Mouse (Mus musculus) naive thymus-derived CD4-positive, alpha-beta T cell, adult 2 months (primary cell): ENCODE data around the gene Rere.

ENCODE experiments used
- DNase-seq: peaks from one replicate; pipeline ENCODE4 v3.0.0-alpha.2; 2011; ENCODE audit warnings: low read depth

Gene Rere

DNA sequence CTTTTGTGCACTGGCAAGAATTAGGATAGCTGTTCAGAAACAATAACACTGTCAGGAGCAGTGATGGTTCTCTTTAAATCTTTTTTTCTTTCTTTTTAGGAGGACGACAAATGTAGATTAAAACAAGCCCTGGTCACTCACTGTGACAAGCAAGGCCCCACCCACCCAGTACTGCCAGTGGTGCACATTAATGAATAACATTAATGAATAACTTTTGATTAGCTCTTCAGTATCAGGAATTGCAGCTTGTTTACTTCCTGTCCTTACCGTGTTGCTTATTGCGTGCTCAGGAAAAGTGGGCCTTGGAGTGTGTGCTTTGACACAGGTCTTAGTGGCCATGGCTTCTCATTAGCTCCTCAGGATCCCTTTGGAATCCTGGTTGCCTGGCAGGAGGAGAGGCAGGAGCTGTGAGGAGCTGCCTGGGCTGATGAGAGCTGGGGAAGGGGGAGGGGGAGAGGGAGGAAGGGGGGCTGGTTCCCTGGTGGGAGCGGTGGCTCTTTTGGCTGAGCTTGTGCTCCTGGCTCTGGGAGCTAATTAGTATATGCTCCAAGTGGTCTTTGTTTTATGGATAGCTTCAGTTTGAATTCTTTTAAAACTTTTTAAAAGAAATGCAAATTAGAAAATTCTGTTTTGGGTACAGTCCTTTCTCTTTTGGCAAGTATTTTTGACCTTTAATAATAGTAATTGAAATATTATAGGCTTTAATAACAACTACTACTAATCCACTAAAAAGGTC is 65.4 kb downstream of the Rere start:
- no peak for DNase-seq

- DNase-seq, result peak; percentile 60
Measured at GRCm38 (mm10) chr4:150347387-150347672, 65.9 kb downstream of the Rere start.

DNA sequence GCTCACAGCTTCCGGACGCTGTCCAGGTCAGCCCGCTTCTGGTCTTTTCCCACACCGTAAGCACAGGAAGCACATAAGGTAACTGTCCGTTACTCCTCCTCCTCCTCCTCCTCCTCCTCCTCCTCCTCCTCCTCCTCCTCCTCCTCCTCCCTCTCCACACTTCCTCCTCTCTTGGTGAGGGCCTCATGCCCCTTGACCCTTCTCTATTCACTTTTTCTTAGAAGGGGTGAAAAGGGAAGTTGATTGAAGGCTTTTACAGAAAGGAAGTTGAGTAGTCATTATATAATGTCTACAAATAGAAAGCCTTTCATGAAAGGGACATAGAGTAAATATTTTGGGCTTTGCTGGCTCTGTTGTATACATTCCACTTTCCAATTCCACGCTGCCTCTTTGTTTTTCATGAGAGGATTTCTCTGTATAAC is 68.2 kb downstream of the Rere start:
- DNase-seq, result no peak

DNA sequence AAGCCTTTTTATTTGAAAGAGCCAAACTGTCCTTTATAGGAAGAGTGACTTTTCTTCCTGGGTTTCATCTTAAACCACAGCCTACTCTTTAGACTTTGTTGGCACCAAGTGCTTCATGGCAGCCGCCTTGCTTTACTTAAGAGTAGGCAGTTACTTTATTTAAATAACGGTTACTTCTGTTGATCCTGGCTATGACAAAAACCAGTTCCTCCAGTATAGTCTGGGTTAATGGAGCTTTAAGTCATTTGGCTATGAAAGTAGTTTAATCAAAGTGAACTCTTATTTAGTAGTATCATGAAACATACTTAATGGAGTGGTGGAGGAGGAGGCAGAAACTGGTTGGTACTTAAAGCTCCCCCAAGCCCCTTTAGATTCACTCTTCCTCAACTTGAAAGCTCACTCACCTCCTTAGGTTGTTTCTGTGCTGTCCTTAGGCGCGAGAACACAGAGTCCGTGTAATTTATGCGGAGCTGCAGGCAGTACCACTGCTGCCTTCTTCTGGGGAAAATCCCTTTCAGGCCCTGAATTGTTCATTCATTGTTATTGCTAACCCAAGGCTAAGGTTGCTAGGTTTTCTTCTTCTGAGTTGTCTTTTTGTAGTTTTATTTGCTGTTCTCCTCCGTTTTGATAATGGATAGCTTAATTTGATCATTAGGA is 70.1 kb downstream of the Rere start:
- no peak for DNase-seq

DNA sequence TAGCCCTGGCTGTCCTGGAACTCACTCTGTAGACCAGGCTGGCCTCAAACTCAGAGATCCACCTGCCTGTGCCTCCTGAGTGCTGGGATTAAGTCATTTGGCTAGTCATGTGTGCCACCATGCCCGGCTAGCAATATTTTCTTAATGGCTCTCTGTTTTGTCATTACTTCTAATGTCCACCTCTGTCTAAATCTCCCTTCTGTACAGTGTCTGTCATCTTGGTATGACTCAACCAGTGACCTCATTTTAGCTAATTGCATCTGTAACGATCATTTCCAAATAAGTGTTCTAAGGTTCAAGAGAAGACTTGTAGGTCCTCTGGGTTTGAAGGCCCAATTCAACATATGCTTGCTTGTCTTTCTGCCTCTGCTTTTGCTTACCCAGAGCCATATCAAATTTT is 71.3 kb downstream of the Rere start:
- DNase-seq, result no peak

GRCm38 (mm10) chr4:150353376-150353900 is 72.0 kb downstream of the Rere start:
- no peak for DNase-seq

- no peak for DNase-seq
Measured at GRCm38 (mm10) chr4:150355801-150356200, 74.4 kb downstream of the Rere start.

GRCm38 (mm10) chr4:150361986-150362691 is 80.7 kb downstream of the Rere start:
- DNase-seq, result no peak

GRCm38 (mm10) chr4:150362858-150363257 is 81.4 kb downstream of the Rere start:
- no peak for DNase-seq

DNA sequence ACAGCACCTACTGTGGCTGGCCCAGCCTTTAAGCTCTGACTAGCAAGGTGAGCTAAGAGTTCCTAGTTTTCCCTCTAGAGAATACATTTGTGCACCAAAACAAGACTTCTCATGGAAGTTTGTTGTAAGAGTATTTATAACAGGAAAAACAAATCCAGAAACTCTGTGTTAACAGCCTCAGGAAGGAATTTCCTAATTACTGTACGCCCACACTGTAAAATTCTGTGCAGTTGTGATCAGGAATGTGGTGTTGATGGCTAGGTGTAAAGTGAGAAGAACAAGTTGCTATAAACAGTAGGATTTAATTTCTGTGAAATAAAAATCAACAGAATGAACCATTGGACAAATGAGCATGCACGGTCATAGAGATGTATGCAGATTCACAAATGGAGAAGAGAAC is 83.3 kb downstream of the Rere start:
- DNase-seq, result no peak

DNA sequence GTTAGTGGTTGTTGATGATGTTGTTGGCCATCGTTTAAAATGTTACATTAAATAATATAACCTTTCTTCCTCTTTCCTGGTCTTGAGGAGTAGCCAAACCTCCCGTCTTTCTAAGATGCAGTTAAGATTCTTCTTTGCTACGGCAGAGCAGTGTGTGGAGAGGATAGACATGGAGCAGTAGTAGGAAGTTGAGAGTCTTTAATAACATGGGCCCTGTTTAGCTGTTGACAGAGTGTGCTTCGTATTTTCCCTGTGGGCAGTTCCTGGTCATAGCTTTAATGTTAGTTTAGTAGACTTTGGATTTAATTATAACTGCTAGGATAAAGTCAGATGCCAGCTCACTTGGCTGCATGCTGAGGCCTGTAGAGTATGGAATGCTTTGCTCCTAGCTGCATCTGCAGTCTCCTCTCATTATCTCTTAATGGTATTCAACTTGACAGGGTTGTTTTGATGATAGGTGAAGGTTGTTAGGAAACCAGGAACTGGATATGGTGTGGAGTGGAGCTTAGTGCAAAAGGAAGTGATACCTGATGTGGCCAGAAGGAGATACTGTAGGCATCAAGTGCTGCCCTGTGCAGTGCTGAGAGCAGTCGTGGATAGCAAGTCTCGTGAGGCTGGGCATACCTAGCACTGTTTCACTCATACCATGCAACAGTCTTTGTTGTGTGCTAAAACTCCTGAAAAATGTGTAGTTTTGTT is 85.2 kb downstream of the Rere start:
- DNase-seq, result peak; percentile 68

- peak; percentile 70 for DNase-seq
Measured at GRCm38 (mm10) chr4:150371580-150372380, 90.3 kb downstream of the Rere start.

DNA sequence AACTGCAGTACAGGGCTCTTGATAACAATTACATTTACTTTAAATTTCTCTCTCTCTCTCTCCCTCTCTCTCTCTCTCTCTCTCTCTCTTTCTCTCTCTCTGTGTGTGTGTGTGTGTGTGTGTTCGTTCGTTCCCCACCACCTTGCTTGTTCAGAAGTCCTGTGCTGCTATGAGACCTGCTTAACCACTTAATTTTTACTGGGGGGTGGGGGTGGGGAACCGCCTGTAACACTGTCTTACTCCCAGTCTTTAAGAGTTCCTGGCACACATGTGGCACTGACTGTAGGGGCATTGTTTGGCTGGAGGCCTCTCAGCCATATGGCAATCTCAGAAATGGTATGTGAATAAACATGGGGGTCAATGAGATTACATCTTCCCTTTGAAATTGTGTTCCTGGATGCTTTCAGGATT is 91.2 kb downstream of the Rere start:
- DNase-seq, result no peak

GRCm38 (mm10) chr4:150373111-150374109 is 92.0 kb downstream of the Rere start:
- DNase-seq, result peak; percentile 36

DNA sequence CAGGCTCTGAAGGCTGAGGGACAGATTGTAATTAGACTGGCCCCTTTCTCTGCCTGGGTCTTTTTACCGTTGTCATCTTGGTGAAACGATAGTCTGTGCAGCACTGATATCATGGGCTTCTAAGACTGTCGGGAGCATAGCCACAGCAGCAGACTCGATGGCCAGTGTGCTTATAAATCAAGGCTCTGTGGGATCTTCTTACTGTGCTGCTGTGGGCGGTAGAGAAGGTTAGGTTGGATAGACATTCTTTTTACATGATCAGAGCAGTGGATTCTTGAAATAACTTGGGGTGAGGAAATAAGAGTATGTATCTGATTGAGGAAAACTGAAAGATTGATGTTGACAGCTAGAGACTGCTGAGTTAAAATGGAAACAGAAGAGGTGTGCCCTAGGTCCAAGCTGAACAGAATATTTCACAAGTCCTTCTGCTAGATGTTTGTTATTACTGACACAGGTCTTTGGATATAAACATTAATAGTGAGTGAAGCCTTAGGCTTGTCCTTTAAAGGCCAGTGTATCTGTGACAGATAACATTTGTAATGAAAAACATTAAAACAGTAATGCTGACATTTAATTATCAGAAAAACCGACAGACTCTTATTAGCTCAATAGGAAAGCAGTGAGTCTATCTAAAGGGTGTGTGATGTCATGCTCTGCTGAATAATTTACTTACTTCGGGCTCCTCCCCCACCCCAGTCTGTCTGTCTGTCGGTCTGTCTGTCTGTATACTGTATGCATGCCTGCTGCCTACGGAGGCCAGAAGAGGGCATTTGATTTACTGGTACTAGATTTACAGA is 93.4 kb downstream of the Rere start:
- DNase-seq, result no peak

GRCm38 (mm10) chr4:150375448-150375935 is 94.0 kb downstream of the Rere start:
- no peak for DNase-seq

GRCm38 (mm10) chr4:150379313-150379712 is 97.9 kb downstream of the Rere start:
- DNase-seq, result no peak

DNA sequence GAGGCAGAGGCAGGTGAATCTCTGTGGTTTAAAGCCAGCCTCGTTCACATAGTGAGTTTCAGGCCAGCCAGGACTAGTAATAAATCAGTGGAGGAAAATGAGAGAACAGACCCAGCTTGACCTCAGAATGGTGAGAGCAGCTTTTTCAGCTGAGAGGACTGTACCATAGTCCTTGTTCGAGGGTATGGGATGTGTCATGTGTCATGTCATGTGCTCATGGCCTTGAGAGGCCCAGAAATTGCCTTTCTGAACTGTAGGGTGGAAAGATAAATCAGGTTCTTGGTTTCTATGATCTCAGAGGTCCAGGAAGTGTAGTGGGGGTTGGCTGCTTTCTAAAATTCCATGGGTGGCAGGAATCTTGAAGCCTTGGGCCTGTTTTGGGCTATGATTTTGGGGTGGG is 98.3 kb downstream of the Rere start:
- no peak for DNase-seq

- DNase-seq, result no peak
Measured at GRCm38 (mm10) chr4:150380273-150380672, 98.8 kb downstream of the Rere start.
